26 mouse cellular contexts compared by ENCODE assay signal in genomic region chr1:74714967-74715366, GRCm38 (mm10). TPM values are rescaled to one million over a fixed set of nuclear protein-coding genes. Genes with fewer than 3 reads are reported as not detected.
DNase-seq lines count a peak whose midpoint lies in the region; ATAC-seq and TF ChIP-seq lines count a peak whose summit lies in the region.
"Had no signal": no experiment of that assay in that cellular context is flagged by ENCODE, and none has a peak within 500 bp of the region (broad histone marks: within the 10 kb centered on the region; RNA-seq: fewer than 3 reads in every experiment).

No protein-coding gene starts in this region.

- H3K9me3 ChIP-seq in kidney, embryonic 15.5 days (replicated peaks), result no peaks in the 10 kb centered on the region
- H3K9me3 ChIP-seq in embryonic facial prominence, embryonic 14.5 days (ENCODE audit: control insufficient read depth, low read length), result no peaks in the 10 kb centered on the region
- H3K9me3 ChIP-seq: heart, embryonic 15.5 days; midbrain, embryonic 15.5 days; neural tube, embryonic 15.5 days; stomach, embryonic 15.5 days had no signal

- peak overlapping the region; percentile 73; the same call in 1 of the 2 replicates for H3K4me3 ChIP-seq in kidney, adult 2 months (ENCODE audit: insufficient read depth, low read depth, low read length)
- H3K4me3 ChIP-seq in kidney, embryonic 15.5 days (replicated peaks), result no peak overlapping the region
- H3K4me3 ChIP-seq in brown adipose tissue, adult 24 weeks (ENCODE audit: insufficient read depth, low read depth, low read length), result peak overlapping the region; percentile 74
- H3K4me3 ChIP-seq in embryonic facial prominence, embryonic 14.5 days (ENCODE audit: low read depth, low read length), result no peak overlapping the region
- peak overlapping the region; percentile 89 for H3K4me3 ChIP-seq in small intestine, adult 2 months (ENCODE audit: low read depth, low read length)
- H3K4me3 ChIP-seq in cerebellum, adult 2 months (replicated peaks; ENCODE audit: insufficient read depth, low read depth, low read length), result no peak overlapping the region
- H3K4me3 ChIP-seq: left cerebral cortex, adult 2 months; midbrain, embryonic 15.5 days; neural tube, embryonic 15.5 days; stomach, embryonic 15.5 days had no signal

- H3K4me1 ChIP-seq in kidney, adult 2 months (ENCODE audit: control insufficient read depth, insufficient read depth, low read length), result peaks cover 4% of the 10 kb centered on the region
- peaks cover 21% of the 10 kb centered on the region for H3K4me1 ChIP-seq in kidney, embryonic 15.5 days
- H3K4me1 ChIP-seq in brown adipose tissue, adult 24 weeks (ENCODE audit: control insufficient read depth, insufficient read depth, insufficient read length, low read length), result peaks cover 7% of the 10 kb centered on the region; the same call in 1 of the 2 replicates
- 0 out of 2 replicates have a peak, but pooled peaks cover 9% of the 10 kb centered on the region for H3K4me1 ChIP-seq in embryonic facial prominence, embryonic 14.5 days (ENCODE audit: control insufficient read depth, insufficient read depth, low read length)
- peaks cover 4% of the 10 kb centered on the region; the same call in 1 of the 2 replicates for H3K4me1 ChIP-seq in small intestine, adult 2 months (ENCODE audit: control insufficient read depth, insufficient read depth, insufficient read length, low read length)
- 0 out of 2 replicates have a peak, but pooled peaks cover 3% of the 10 kb centered on the region for H3K4me1 ChIP-seq in cerebellum, adult 2 months (ENCODE audit: control insufficient read depth, insufficient read depth, low read length)

- no peak for ATAC-seq in kidney, embryonic 15.5 days (replicated peaks; ENCODE audit: low FRiP score)
- ATAC-seq in embryonic facial prominence, embryonic 14.5 days (ENCODE audit: low read depth), result no peak
- ATAC-seq: activated CD4-positive, CD25-positive, alpha-beta regulatory T cell, adult 4 months; forebrain, embryonic 16.5 days; hindbrain, postnatal 0 days; midbrain, embryonic 15.5 days; Patski had no signal

- no peaks in the 10 kb centered on the region for H3K27me3 ChIP-seq in kidney, adult 2 months (replicated peaks; ENCODE audit: control insufficient read depth, insufficient read depth, low read length)
- H3K27me3 ChIP-seq in kidney, embryonic 15.5 days, result 0 out of 2 replicates have a peak, but pooled peaks cover 10% of the 10 kb centered on the region
- H3K27me3 ChIP-seq in embryonic facial prominence, embryonic 14.5 days (replicated peaks; ENCODE audit: control insufficient read depth, insufficient read depth, low read length), result no peaks in the 10 kb centered on the region
- H3K27me3 ChIP-seq in small intestine, adult 2 months (ENCODE audit: control insufficient read depth, insufficient read depth, low read length), result no peaks in the 10 kb centered on the region
- no peaks in the 10 kb centered on the region; the same call in 1 of the 2 replicates for H3K27me3 ChIP-seq in cerebellum, adult 2 months (ENCODE audit: control insufficient read depth, insufficient read depth, low read length)
- H3K27me3 ChIP-seq: heart, embryonic 15.5 days; stomach, embryonic 15.5 days had no signal

- H3K9ac ChIP-seq in kidney, embryonic 15.5 days, result no peak overlapping the region
- H3K9ac ChIP-seq in embryonic facial prominence, embryonic 14.5 days (ENCODE audit: low read depth, low read length), result no peak overlapping the region
- H3K9ac ChIP-seq: heart, embryonic 15.5 days; midbrain, embryonic 15.5 days; neural tube, embryonic 15.5 days; stomach, embryonic 15.5 days had no signal

- no peak for TF ChIP-seq POLR2A in kidney, adult 2 months (IDR thresholded peaks at IDR 0.05; ENCODE audit: low read depth, low read length)
- TF ChIP-seq POLR2A in small intestine, adult 2 months (IDR thresholded peaks at IDR 0.05; ENCODE audit: low read depth, low read length), result no peak
- TF ChIP-seq POLR2A in cerebellum, adult 2 months (IDR thresholded peaks at IDR 0.05; ENCODE audit: borderline replicate concordance, insufficient read depth, low read length), result no peak

- no peak for DNase-seq in kidney, adult 2 months
- DNase-seq in embryonic facial prominence, embryonic 14.5 days (ENCODE audit: low spot score), result no peak
- DNase-seq in cerebellum, adult 2 months, result no peak
- DNase-seq in left cerebral cortex, postnatal 25 days (ENCODE audit: low spot score in 2 of 2), result no peak
- DNase-seq: adrenal gland, postnatal 10 days; cerebellum, adult 11-12 months; cerebellum, postnatal 25 days; kidney, adult 8-10 months; lung, adult 18-20 months; right cerebral cortex, postnatal 14 days; thymus, adult 18-20 months had no signal

- WGBS in kidney, adult 2 months, result 64% methylated on average over 2 of the region's 2 CpGs
- WGBS in kidney, embryonic 15.5 days, result 40% methylated on average over 2 of the region's 2 CpGs
- 25% methylated on average over 2 of the region's 2 CpGs for WGBS in embryonic facial prominence, embryonic 14.5 days
- WGBS in small intestine, adult 2 months, result 45% methylated on average over 2 of the region's 2 CpGs
- 70% methylated on average over 2 of the region's 2 CpGs for WGBS in cerebellum, adult 2 months

- intact Hi-C loops in left cerebral cortex, postnatal 25 days (cut with DNase I), result no loop called here

- no peaks in the 10 kb centered on the region for H3K36me3 ChIP-seq in kidney, adult 2 months (ENCODE audit: control insufficient read depth, insufficient read depth, low read length)
- H3K36me3 ChIP-seq in kidney, embryonic 15.5 days, result no peaks in the 10 kb centered on the region
- no peaks in the 10 kb centered on the region for H3K36me3 ChIP-seq in embryonic facial prominence, embryonic 14.5 days (ENCODE audit: control insufficient read depth, insufficient read depth, low read length)
- H3K36me3 ChIP-seq in small intestine, adult 2 months (ENCODE audit: control insufficient read depth, insufficient read depth, low read length), result 0 out of 2 replicates have a peak, but pooled peaks cover 4% of the 10 kb centered on the region
- H3K36me3 ChIP-seq: heart, embryonic 15.5 days; midbrain, embryonic 15.5 days; neural tube, embryonic 15.5 days; stomach, embryonic 15.5 days had no signal

- TF ChIP-seq CTCF in kidney, adult 2 months (conservative IDR thresholded peaks at IDR 0.05; ENCODE audit: insufficient read depth, insufficient read length, low read depth, low read length), result no peak
- TF ChIP-seq CTCF in small intestine, adult 2 months (IDR thresholded peaks at IDR 0.05; ENCODE audit: extremely low read depth, insufficient read length, insufficient replicate concordance, low read depth, low read length), result no peak
- TF ChIP-seq CTCF in cerebellum, adult 2 months (IDR thresholded peaks at IDR 0.05; ENCODE audit: borderline replicate concordance, insufficient read depth, low read depth, low read length), result no peak

- H3K27ac ChIP-seq in kidney, adult 2 months (ENCODE audit: insufficient read depth, low read depth, low read length), result no peak overlapping the region
- no peak overlapping the region for H3K27ac ChIP-seq in kidney, embryonic 15.5 days
- H3K27ac ChIP-seq in brown adipose tissue, adult 24 weeks (replicated peaks; ENCODE audit: low read depth, low read length), result no peak overlapping the region
- H3K27ac ChIP-seq in embryonic facial prominence, embryonic 14.5 days (replicated peaks; ENCODE audit: low read depth, low read length), result no peak overlapping the region
- peak overlapping the region; percentile 21; the same call in 1 of the 2 replicates for H3K27ac ChIP-seq in small intestine, adult 2 months (ENCODE audit: insufficient read depth, low read depth, low read length)
- H3K27ac ChIP-seq in cerebellum, adult 2 months (ENCODE audit: insufficient read depth, low read length), result no peak overlapping the region
- H3K27ac ChIP-seq: heart, embryonic 15.5 days; hindbrain, postnatal 0 days; left cerebral cortex, adult 2 months; midbrain, embryonic 15.5 days; neural tube, embryonic 15.5 days; stomach, embryonic 15.5 days had no signal

- no peak overlapping the region for H3K4me2 ChIP-seq in kidney, embryonic 15.5 days
- 0 out of 2 replicates have a peak overlapping the region, but pooled peaks have one; percentile 17 for H3K4me2 ChIP-seq in embryonic facial prominence, embryonic 14.5 days (ENCODE audit: low read depth, low read length)
- H3K4me2 ChIP-seq: midbrain, embryonic 15.5 days; neural tube, embryonic 15.5 days; stomach, embryonic 15.5 days had no signal

RNA-seq across cellular contexts. Expression of gene Cyp27a1, which starts 1.6 kb away (rescaled TPM):
- polyA plus RNA-seq in kidney, adult 2 months (2012; rRNA removed), result 31.7 and 34.6 TPM in 2 replicates
- 7.2 and 7.6 TPM in 2 replicates for polyA plus RNA-seq in kidney, embryonic 15.5 days (2015; fragmentation: Nextera tagmentation; extraction: Ambion mirVana)
- 40.2 and 90.5 TPM in 2 replicates for polyA plus RNA-seq in brown adipose tissue, adult 24 weeks (2012; ENCODE audit: insufficient read depth, insufficient read length, missing spikeins)
- 9.0 and 9.7 TPM in 2 replicates for polyA plus RNA-seq in embryonic facial prominence, embryonic 14.5 days (2014; fragmentation: Nextera tagmentation; extraction: Ambion mirVana)
- polyA plus RNA-seq in small intestine, adult 2 months (2012; rRNA removed), result 5.6 and 36.2 TPM in 2 replicates
- polyA plus RNA-seq in cerebellum, adult 2 months (2012; rRNA removed), result 30.4 and 32.4 TPM in 2 replicates
- total RNA-seq in left cerebral cortex, postnatal 25 days (2021), result 1 to 10 TPM; 2.6 to 2.9 TPM
- polyA plus RNA-seq: Patski had no signal

RNA-seq across cellular contexts. Expression of gene Prkag3, which starts 34.1 kb away (rescaled TPM):
- polyA plus RNA-seq in kidney, adult 2 months (2012; rRNA removed), result 2.9 TPM in 2 replicates
- polyA plus RNA-seq in kidney, embryonic 15.5 days (2015; fragmentation: Nextera tagmentation; extraction: Ambion mirVana), result 0.44 and 0.73 TPM in 2 replicates
- 0.59 and 1.3 TPM in 2 replicates for polyA plus RNA-seq in brown adipose tissue, adult 24 weeks (2012; ENCODE audit: insufficient read depth, insufficient read length, missing spikeins)
- polyA plus RNA-seq in embryonic facial prominence, embryonic 14.5 days (2014; fragmentation: Nextera tagmentation; extraction: Ambion mirVana), result 4.5 and 6.4 TPM in 2 replicates
- 1.5 TPM in 1 of 2 replicates, not detected in the other for polyA plus RNA-seq in small intestine, adult 2 months (2012; rRNA removed)
- 0.33 and 0.52 TPM in 2 replicates for polyA plus RNA-seq in cerebellum, adult 2 months (2012; rRNA removed)
- not detected for total RNA-seq in left cerebral cortex, postnatal 25 days (2021)
- total RNA-seq: hematopoietic stem cell, adult 5-6 weeks; hindbrain, postnatal 0 days; left cerebral cortex, adult 2 months; megakaryocyte-erythroid progenitor cell, adult 5-6 weeks had no signal
- polyA plus RNA-seq: activated CD4-positive, CD25-positive, alpha-beta regulatory T cell, adult 4 months; forebrain, embryonic 16.5 days; hindbrain, postnatal 0 days; limb, embryonic 11.5 days; midbrain, embryonic 15.5 days; Patski had no signal

RNA-seq across cellular contexts. Expression of gene Ttll4, which starts 53.4 kb away (rescaled TPM):
- 11.2 and 15.2 TPM in 2 replicates for polyA plus RNA-seq in kidney, adult 2 months (2012; rRNA removed)
- 17.4 and 19.5 TPM in 2 replicates for polyA plus RNA-seq in kidney, embryonic 15.5 days (2015; fragmentation: Nextera tagmentation; extraction: Ambion mirVana)
- polyA plus RNA-seq in brown adipose tissue, adult 24 weeks (2012; ENCODE audit: insufficient read depth, insufficient read length, missing spikeins), result 6.2 and 9.6 TPM in 2 replicates
- 18.2 and 20.1 TPM in 2 replicates for polyA plus RNA-seq in embryonic facial prominence, embryonic 14.5 days (2014; fragmentation: Nextera tagmentation; extraction: Ambion mirVana)
- 5.7 and 8.4 TPM in 2 replicates for polyA plus RNA-seq in small intestine, adult 2 months (2012; rRNA removed)
- polyA plus RNA-seq in cerebellum, adult 2 months (2012; rRNA removed), result 22.4 and 24.9 TPM in 2 replicates
- total RNA-seq in left cerebral cortex, postnatal 25 days (2021), result 10 to 100 TPM; 20.2 to 20.5 TPM

RNA-seq across cellular contexts. Expression of gene Wnt6, which starts 56.7 kb away (rescaled TPM):
- polyA plus RNA-seq in kidney, adult 2 months (2012; rRNA removed), result 0.27 and 0.48 TPM in 2 replicates
- polyA plus RNA-seq in kidney, embryonic 15.5 days (2015; fragmentation: Nextera tagmentation; extraction: Ambion mirVana), result 2.0 and 2.3 TPM in 2 replicates
- polyA plus RNA-seq in brown adipose tissue, adult 24 weeks (2012; ENCODE audit: insufficient read depth, insufficient read length, missing spikeins), result not detected in 2 replicates
- 16.1 and 23.1 TPM in 2 replicates for polyA plus RNA-seq in embryonic facial prominence, embryonic 14.5 days (2014; fragmentation: Nextera tagmentation; extraction: Ambion mirVana)
- polyA plus RNA-seq in small intestine, adult 2 months (2012; rRNA removed), result 2.0 and 6.0 TPM in 2 replicates
- polyA plus RNA-seq in cerebellum, adult 2 months (2012; rRNA removed), result 3.6 and 4.0 TPM in 2 replicates
- 1 to 10 TPM; 2.2 to 3.5 TPM for total RNA-seq in left cerebral cortex, postnatal 25 days (2021)
- total RNA-seq: hematopoietic stem cell, adult 5-6 weeks; megakaryocyte-erythroid progenitor cell, adult 5-6 weeks had no signal
- polyA plus RNA-seq: activated CD4-positive, CD25-positive, alpha-beta regulatory T cell, adult 4 months; Patski had no signal

Comparison
In these comparisons a context has a peak if more than half of its experiments do, and no peak if none do; other contexts are left out.
1. H3K4me3 ChIP-seq: peak in kidney, adult 2 months (single experiment), brown adipose tissue, adult 24 weeks (single experiment) and small intestine, adult 2 months (single experiment); none in kidney, embryonic 15.5 days (single experiment), embryonic facial prominence, embryonic 14.5 days (single experiment) and cerebellum, adult 2 months (single experiment).